Mouse (Mus musculus): ENCODE data around the gene Dnajc3.

DNA sequence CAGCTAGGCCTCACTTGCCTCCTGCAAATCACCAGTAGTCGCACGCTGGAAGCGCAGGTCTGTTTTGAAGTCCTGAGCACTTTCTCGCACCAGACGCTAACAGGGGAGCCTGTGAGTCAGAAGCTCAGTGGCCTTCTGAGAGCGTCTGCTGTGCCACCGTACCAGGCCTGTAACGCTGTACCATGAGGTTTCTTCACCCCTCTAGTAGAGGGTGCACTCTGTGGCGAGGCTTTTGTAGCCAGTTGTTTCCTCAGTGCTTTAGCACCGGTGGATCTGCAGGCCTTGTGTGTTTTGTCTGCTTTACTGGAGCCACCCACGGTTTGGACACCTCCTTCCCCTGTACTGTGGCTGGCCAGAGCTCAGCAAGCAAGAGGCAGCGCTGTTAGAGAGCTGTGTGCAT lies 4.3 kb downstream of the Dnajc3 start:
- TF ChIP-seq ZC3H11A (IDR thresholded peaks at IDR 0.05; ENCODE audit: borderline replicate concordance, low read depth, low read length) (no peak), ZNF384 (IDR thresholded peaks at IDR 0.05; ENCODE audit: low read depth, low read length) (no peak), HCFC1 (IDR thresholded peaks at IDR 0.05; ENCODE audit: borderline replicate concordance, insufficient read depth, low read length) (no peak), CHD2 (IDR thresholded peaks at IDR 0.05; ENCODE audit: low read depth, low read length) (no peak)
